Mouse (Mus musculus) forebrain, embryonic 15.5 days (tissue): Measurements from ENCODE around the gene Atad1. TPM values are rescaled to one million over a fixed set of nuclear protein-coding genes. Genes with fewer than 3 reads are reported as not detected.
"Not testable (repeated sequence)": the region's sequence is repeated elsewhere in the genome, so short reads cannot be mapped to it uniquely, and the experiment has no call there.

ENCODE experiments used
- ATAC-seq: fragments of 200-750 bp; cut with Nextera tagmentation; replicated peaks from 2 replicates; pipeline ENCODE4 v1.8.0; 2017; ENCODE audit warnings: mild to moderate bottlenecking, moderate TSS enrichment, moderate library complexity
- H3K27ac ChIP-seq: fragments of 300-500 bp; sonication (generic); replicated peaks from 2 replicates; pipeline ENCODE4 v1.5.1; 2015; ENCODE audit warnings: mild to moderate bottlenecking, inconsistent platforms
- H3K27me3 ChIP-seq: fragments of 300-500 bp; sonication (generic); 2 replicates; pipeline ENCODE4 v1.6.1; 2015; ENCODE audit warnings: inconsistent platforms
- H3K36me3 ChIP-seq: fragments of 300-500 bp; sonication (generic); 2 replicates; pipeline ENCODE4 v1.6.1; 2015; ENCODE audit warnings: mild to moderate bottlenecking, inconsistent platforms
- H3K4me1 ChIP-seq: fragments of 300-500 bp; sonication (generic); 2 replicates; pipeline ENCODE4 v1.6.1; 2015; ENCODE audit warnings: inconsistent platforms
- H3K4me2 ChIP-seq: fragments of 300-500 bp; sonication (generic); replicated peaks from 2 replicates; pipeline ENCODE4 v1.6.1; 2015; ENCODE audit warnings: mild to moderate bottlenecking, inconsistent platforms
- H3K4me3 ChIP-seq: fragments of 300-500 bp; sonication (generic); 2 replicates; pipeline ENCODE4 v1.5.1; 2015; ENCODE audit warnings: mild to moderate bottlenecking, inconsistent platforms
- H3K9ac ChIP-seq: fragments of 300-500 bp; sonication (generic); replicated peaks from 2 replicates; pipeline ENCODE4 v1.6.1; 2015; ENCODE audit warnings: mild to moderate bottlenecking, inconsistent platforms
- H3K9me3 ChIP-seq: fragments of 300-500 bp; sonication (generic); 2 replicates; pipeline ENCODE4 v1.6.1; 2016; ENCODE audit warnings: inconsistent platforms
- WGBS: fragments of 180-500 bp; shearing (Covaris S2); methylation state at CpG from one replicate; pipeline ENCODE4 v1.1.7; 2015; ENCODE audit warnings: mixed read lengths; 5-methylcytosine and 5-hydroxymethylcytosine counted together
- polyA plus RNA-seq: library from polyadenylated mRNA; unstranded; fragments of >200 nt; fragmentation: Nextera tagmentation; extraction: Ambion mirVana; gene quantifications from 2 replicates; pipeline ENCODE4 v1.2.1, GENCODE M21; 2015

Atad1 gene
- polyA plus RNA-seq = 113 and 120 TPM in 2 replicates

- Histone ChIP-seq H3K27ac (no peak within 1 kb of the TSS), H3K9ac (no peak within 1 kb of the TSS)
These were observed at the start of gene Atad1 for GRCm38 (mm10) chr19:32739686-32740085. Atad1 (minus strand) TSS chr19:32739786.

GRCm38 (mm10) chr19:32788016-32788415 is 48.4 kb upstream of the Atad1 start:
- not testable (repeated sequence) for H3K27me3 ChIP-seq, H3K9ac ChIP-seq, H3K4me3 ChIP-seq, H3K9me3 ChIP-seq, H3K4me2 ChIP-seq, H3K36me3 ChIP-seq, ATAC-seq, H3K27ac ChIP-seq
- 88% methylated on average over 3 of the region's 3 CpGs for WGBS
- peaks cover 31% of the 10 kb centered on the region for H3K4me1 ChIP-seq

More at GRCm38 (mm10) chr19:32739686-32740085, at the start of gene Atad1:
- no peaks in the 10 kb centered on the region for H3K9me3 ChIP-seq
- no peak for ATAC-seq
- WGBS = 94% methylated on average over 4 of the region's 4 CpGs
- H3K4me1 ChIP-seq = no peaks in the 10 kb centered on the region
- no peak within 1 kb of the TSS for H3K4me2 ChIP-seq
- H3K4me3 ChIP-seq = no peak within 1 kb of the TSS
- no peaks in the 10 kb centered on the region for H3K27me3 ChIP-seq
- H3K36me3 ChIP-seq = no peaks in the 10 kb centered on the region

GRCm38 (mm10) chr19:32787388-32787787 is 47.8 kb upstream of the Atad1 start:
- not testable (repeated sequence) for H3K4me2 ChIP-seq, ATAC-seq

GRCm38 (mm10) chr19:32781305-32782071 is 41.9 kb upstream of the Atad1 start:
- ATAC-seq = no peak
- Histone ChIP-seq H3K4me2 (no peak overlapping the region), H3K4me3 (no peak overlapping the region), H3K27me3 (no peaks in the 10 kb centered on the region), H3K36me3 (no peaks in the 10 kb centered on the region), H3K9ac (no peak overlapping the region), H3K9me3 (no peaks in the 10 kb centered on the region), H3K4me1 (peaks cover 6% of the 10 kb centered on the region; the same call in 1 of the 2 replicates), H3K27ac (no peak overlapping the region)
- 93% methylated on average over 5 of the region's 5 CpGs for WGBS

More at GRCm38 (mm10) chr19:32787388-32787787, 47.8 kb upstream of the Atad1 start:
- WGBS = 36% methylated on average over 4 of the region's 4 CpGs
- not testable (repeated sequence) for H3K4me3 ChIP-seq, H3K27me3 ChIP-seq, H3K27ac ChIP-seq, H3K9me3 ChIP-seq, H3K9ac ChIP-seq, H3K36me3 ChIP-seq
- H3K4me1 ChIP-seq = peaks cover 27% of the 10 kb centered on the region

- no peak overlapping the region for H3K4me3 ChIP-seq
- peaks cover 6% of the 10 kb centered on the region; the same call in 1 of the 2 replicates for H3K4me1 ChIP-seq
- ATAC-seq = no peak
- no peaks in the 10 kb centered on the region for H3K27me3 ChIP-seq
- no peak overlapping the region for H3K4me2 ChIP-seq
- H3K9me3 ChIP-seq = no peaks in the 10 kb centered on the region
- H3K27ac ChIP-seq = no peak overlapping the region
- 77% methylated on average over 3 of the region's 3 CpGs for WGBS
- H3K36me3 ChIP-seq = no peaks in the 10 kb centered on the region
- H3K9ac ChIP-seq = no peak overlapping the region
These were observed 39.5 kb upstream of the Atad1 start for GRCm38 (mm10) chr19:32779131-32779530.

- 37% methylated on average over 2 of the region's 2 CpGs for WGBS
- peaks cover 6% of the 10 kb centered on the region; the same call in 1 of the 2 replicates for H3K4me1 ChIP-seq
- no peaks in the 10 kb centered on the region for H3K9me3 ChIP-seq
- no peak overlapping the region for H3K4me2 ChIP-seq
- no peak for ATAC-seq
- H3K27ac ChIP-seq = no peak overlapping the region
- H3K9ac ChIP-seq = no peak overlapping the region
- no peak overlapping the region for H3K4me3 ChIP-seq
- H3K27me3 ChIP-seq = no peaks in the 10 kb centered on the region
- no peaks in the 10 kb centered on the region for H3K36me3 ChIP-seq
These were observed 38.8 kb upstream of the Atad1 start for GRCm38 (mm10) chr19:32778411-32778810.

GRCm38 (mm10) chr19:32762493-32762892 is 22.9 kb upstream of the Atad1 start:
- Histone ChIP-seq H3K4me3 (no peak overlapping the region), H3K4me1 (peaks cover 41% of the 10 kb centered on the region), H3K9me3 (no peaks in the 10 kb centered on the region), H3K36me3 (no peaks in the 10 kb centered on the region; the same call in 1 of the 2 replicates), H3K9ac (no peak overlapping the region), H3K27ac (no peak overlapping the region), H3K27me3 (no peaks in the 10 kb centered on the region), H3K4me2 (no peak overlapping the region)
- WGBS = 96% methylated on average over 4 of the region's 4 CpGs
- ATAC-seq = no peak

- Histone ChIP-seq H3K9me3 (no peaks in the 10 kb centered on the region), H3K36me3 (no peaks in the 10 kb centered on the region; the same call in 1 of the 2 replicates), H3K4me1 (peaks cover 41% of the 10 kb centered on the region), H3K4me3 (peak overlapping the region; percentile 20), H3K27me3 (no peaks in the 10 kb centered on the region), H3K9ac (no peak overlapping the region), H3K27ac (no peak overlapping the region), H3K4me2 (peak overlapping the region; percentile 67)
- no peak for ATAC-seq
- WGBS = 64% methylated on average over 4 of the region's 4 CpGs
These were observed 21.6 kb upstream of the Atad1 start for GRCm38 (mm10) chr19:32761162-32761561.

- Histone ChIP-seq H3K9me3 (no peaks in the 10 kb centered on the region), H3K27me3 (no peaks in the 10 kb centered on the region), H3K27ac (no peak overlapping the region), H3K9ac (peak overlapping the region; percentile 36; the same call in 1 of the 2 replicates), H3K4me3 (peak overlapping the region; percentile 36), H3K4me2 (peak overlapping the region; percentile 67), H3K36me3 (no peaks in the 10 kb centered on the region; the same call in 1 of the 2 replicates), H3K4me1 (peaks cover 44% of the 10 kb centered on the region)
- ATAC-seq = no peak
- WGBS = 27% methylated on average over 6 of the region's 6 CpGs
These were observed 20.9 kb upstream of the Atad1 start for GRCm38 (mm10) chr19:32760499-32760898.

GRCm38 (mm10) chr19:32759357-32760024 is 19.9 kb upstream of the Atad1 start:
- Histone ChIP-seq H3K27ac (no peak overlapping the region), H3K4me1 (peaks cover 52% of the 10 kb centered on the region), H3K36me3 (no peaks in the 10 kb centered on the region; the same call in 1 of the 2 replicates), H3K27me3 (no peaks in the 10 kb centered on the region), H3K9ac (peak overlapping the region; percentile 98), H3K4me2 (peak overlapping the region; percentile 67), H3K9me3 (no peaks in the 10 kb centered on the region), H3K4me3 (peak overlapping the region; percentile 92)
- under 1% methylated on average over 8 of the region's 8 CpGs for WGBS
- no peak for ATAC-seq

- Histone ChIP-seq H3K27me3 (no peaks in the 10 kb centered on the region), H3K4me1 (peaks cover 50% of the 10 kb centered on the region), H3K4me3 (peak overlapping the region; percentile 92), H3K36me3 (no peaks in the 10 kb centered on the region; the same call in 1 of the 2 replicates), H3K9me3 (no peaks in the 10 kb centered on the region), H3K9ac (peak overlapping the region; percentile 98), H3K4me2 (peak overlapping the region; percentile 67), H3K27ac (peak overlapping the region; percentile 99)
- WGBS = under 1% methylated on average over 11 of the region's 11 CpGs
- ATAC-seq = no peak
These were observed 19.2 kb upstream of the Atad1 start for GRCm38 (mm10) chr19:32758793-32759161.
